In the genomic region with DNA sequence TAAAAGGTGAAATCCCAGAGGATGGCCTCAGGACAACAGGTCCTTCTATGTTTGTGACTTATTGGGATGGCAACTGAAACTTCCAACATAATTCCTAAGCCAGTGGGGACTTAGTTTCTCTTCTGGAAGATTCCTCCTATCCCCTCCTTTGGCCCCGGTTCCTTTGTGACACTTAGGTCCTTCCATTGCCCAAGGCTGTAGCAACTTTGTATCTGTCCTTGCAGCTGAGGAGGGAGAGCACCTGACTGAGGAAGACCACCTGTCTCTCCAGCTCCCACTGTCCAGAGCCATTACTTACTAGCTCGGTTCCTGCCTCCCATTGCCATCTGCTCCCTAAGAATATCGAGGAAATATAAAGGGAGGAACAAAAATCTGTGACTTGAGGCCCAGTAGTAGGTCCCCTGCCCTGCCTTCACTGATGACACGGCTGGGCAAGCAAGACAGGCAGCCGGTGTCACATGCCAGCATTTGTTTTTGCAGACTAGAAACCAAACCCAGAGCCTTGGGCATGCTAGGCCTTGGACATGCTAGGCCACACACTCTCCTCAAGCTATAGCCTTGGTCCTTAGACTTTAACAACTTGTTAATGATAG, we compare ENCODE assay signal across 12 mouse cellular contexts.
DNase-seq lines count a peak whose midpoint lies in the region; ATAC-seq and TF ChIP-seq lines count a peak whose summit lies in the region.
"Had no signal": no experiment of that assay in that cellular context is flagged by ENCODE, and none has a peak within 500 bp of the region (broad histone marks: within the 10 kb centered on the region; RNA-seq: fewer than 3 reads in every experiment).

No protein-coding gene starts in this region.

- peaks cover 12% of the 10 kb centered on the region; the same call in 1 of the 2 replicates for H3K36me3 ChIP-seq in kidney, postnatal 0 days (ENCODE audit: insufficient read depth, low read length)
- H3K36me3 ChIP-seq in intestine, embryonic 15.5 days, result no peaks in the 10 kb centered on the region

- no peak for ATAC-seq in kidney, postnatal 0 days (replicated peaks; ENCODE audit: low FRiP score, low read depth)
- ATAC-seq in intestine, embryonic 15.5 days, result no peak
- ATAC-seq: liver, postnatal 0 days had no signal

- intact Hi-C loops in heart, postnatal 14 days (cut with DNase I), result loop anchor here (5.0 kb wide), 1 partner anchor 42 kb away; no protein-coding TSS in a partner anchor

- 40% methylated on average over 5 of the region's 5 CpGs for WGBS in kidney, postnatal 0 days
- 74% methylated on average over 5 of the region's 5 CpGs for WGBS in intestine, embryonic 15.5 days

- no peak overlapping the region for H3K4me3 ChIP-seq in kidney, postnatal 0 days (replicated peaks; ENCODE audit: low read depth, low read length)
- no peak overlapping the region for H3K4me3 ChIP-seq in intestine, embryonic 15.5 days (replicated peaks)

- H3K27ac ChIP-seq in kidney, postnatal 0 days, result peak overlapping the region; percentile 88
- H3K27ac ChIP-seq in intestine, embryonic 15.5 days, result peak overlapping the region; percentile 96

- H3K9ac ChIP-seq in kidney, postnatal 0 days (ENCODE audit: low read depth, low read length), result 0 out of 2 replicates have a peak overlapping the region, but pooled peaks have one; percentile 23
- H3K9ac ChIP-seq in intestine, embryonic 15.5 days, result no peak overlapping the region
- H3K9ac ChIP-seq: liver, postnatal 0 days had no signal

- H3K27me3 ChIP-seq in kidney, postnatal 0 days (ENCODE audit: insufficient read depth, low read length), result no peaks in the 10 kb centered on the region
- no peaks in the 10 kb centered on the region for H3K27me3 ChIP-seq in intestine, embryonic 15.5 days (replicated peaks)

- TF ChIP-seq CTCF in kidney, postnatal 0 days (IDR thresholded peaks at IDR 0.05; ENCODE audit: low read depth), result no peak

- H3K9me3 ChIP-seq in kidney, postnatal 0 days (replicated peaks; ENCODE audit: low read length), result no peaks in the 10 kb centered on the region
- no peaks in the 10 kb centered on the region for H3K9me3 ChIP-seq in intestine, embryonic 15.5 days

- no peak overlapping the region for H3K4me2 ChIP-seq in kidney, postnatal 0 days (ENCODE audit: low read length)
- no peak overlapping the region for H3K4me2 ChIP-seq in intestine, embryonic 15.5 days (replicated peaks)

- peak; percentile 93 for DNase-seq in heart, adult 11 months
- DNase-seq in heart, postnatal 14 days, result no peak
- DNase-seq in kidney, postnatal 0 days (ENCODE audit: low spot score), result no peak
- DNase-seq in kidney, adult 11 months, result no peak
- peak; percentile 62 for DNase-seq in adipocyte (ENCODE audit: low spot score)
- no peak for DNase-seq in right cerebral cortex, postnatal 36 days (ENCODE audit: low spot score in 2 of 2)
- no peak for DNase-seq in right cerebral cortex, adult 18-20 months
- DNase-seq: B cell, adult 2 months; cerebellum, adult 8-10 months; thymus, adult 18-20 months had no signal

- peaks cover 46% of the 10 kb centered on the region for H3K4me1 ChIP-seq in kidney, postnatal 0 days (replicated peaks; ENCODE audit: insufficient read depth, low read length)
- peaks cover 53% of the 10 kb centered on the region for H3K4me1 ChIP-seq in intestine, embryonic 15.5 days (replicated peaks)

Comparison
In these comparisons a context has a peak if more than half of its experiments do, and no peak if none do; other contexts are left out.
1. DNase-seq: peak in heart, adult 11 months (single experiment) and adipocyte (single experiment); none in heart, postnatal 14 days (0 of 2), kidney, postnatal 0 days (single experiment), kidney, adult 11 months (single experiment), right cerebral cortex, postnatal 36 days (0 of 2) and right cerebral cortex, adult 18-20 months (single experiment).